Mouse (Mus musculus): ENCODE measurements around the gene Pip4k2a. TPM values are rescaled to one million over a fixed set of nuclear protein-coding genes. Genes with fewer than 3 reads are reported as not detected.

Pip4k2a gene
- polyA plus RNA-seq, 1 experiment from 2014 or later = 12.5 TPM

DNA sequence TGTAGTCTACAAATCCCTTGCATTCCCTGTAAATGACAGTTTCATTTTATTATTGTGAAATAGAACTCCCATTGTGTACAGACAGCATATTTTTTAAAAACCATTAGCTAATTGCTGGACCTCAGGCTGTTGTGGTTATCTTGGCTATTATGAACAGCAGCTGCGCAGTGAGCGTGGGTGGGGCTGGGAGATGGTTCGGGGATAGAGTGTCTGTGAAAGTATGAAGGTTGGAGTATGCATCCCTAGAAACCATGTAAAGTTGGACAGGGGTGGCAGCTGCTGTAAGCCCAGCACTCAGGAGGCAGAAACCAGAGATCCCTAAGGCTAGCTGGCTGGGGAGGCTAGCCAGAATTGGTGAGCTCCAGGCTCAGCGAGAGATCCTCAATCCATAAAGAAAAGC, 158.4 kb downstream of the Pip4k2a start:
- 89% methylated on average over 4 of the region's 4 CpGs for whole genome bisulfite sequencing
- no peak for ATAC-seq (ENCODE audit: low FRiP score, low read depth)
- Histone ChIP-seq H3K9ac (no peak overlapping the region), H3K36me3 (no peaks in the 10 kb centered on the region), H3K27me3 (no peaks in the 10 kb centered on the region), H3K4me3 (no peak overlapping the region), H3K4me2 (no peak overlapping the region), H3K4me1 (replicated peaks) (no peaks in the 10 kb centered on the region), H3K9me3 (no peaks in the 10 kb centered on the region), H3K27ac (replicated peaks) (no peak overlapping the region)

GRCm38 (mm10) chr2:18835266-18835908, 162.5 kb downstream of the Pip4k2a start:
- Histone ChIP-seq H3K9ac (no peak overlapping the region), H3K4me3 (no peak overlapping the region), H3K4me1 (replicated peaks) (no peaks in the 10 kb centered on the region), H3K9me3 (no peaks in the 10 kb centered on the region), H3K27me3 (no peaks in the 10 kb centered on the region), H3K36me3 (no peaks in the 10 kb centered on the region), H3K4me2 (no peak overlapping the region), H3K27ac (replicated peaks) (no peak overlapping the region)
- ATAC-seq (ENCODE audit: low FRiP score, low read depth) = no peak
- 89% methylated on average over 12 of the region's 12 CpGs for WGBS

- H3K36me3 ChIP-seq = no peaks in the 10 kb centered on the region
- H3K4me1 ChIP-seq (replicated peaks) = no peaks in the 10 kb centered on the region
- WGBS = 89% methylated on average over 9 of the region's 9 CpGs
- no peak overlapping the region for H3K4me3 ChIP-seq
- no peak overlapping the region for H3K27ac ChIP-seq (replicated peaks)
- H3K9me3 ChIP-seq = no peaks in the 10 kb centered on the region
- H3K9ac ChIP-seq = no peak overlapping the region
- no peak overlapping the region for H3K4me2 ChIP-seq
- no peaks in the 10 kb centered on the region for H3K27me3 ChIP-seq
- no peak for ATAC-seq (ENCODE audit: low FRiP score, low read depth)
Measured at GRCm38 (mm10) chr2:18833024-18833590, 164.8 kb downstream of the Pip4k2a start.

DNA sequence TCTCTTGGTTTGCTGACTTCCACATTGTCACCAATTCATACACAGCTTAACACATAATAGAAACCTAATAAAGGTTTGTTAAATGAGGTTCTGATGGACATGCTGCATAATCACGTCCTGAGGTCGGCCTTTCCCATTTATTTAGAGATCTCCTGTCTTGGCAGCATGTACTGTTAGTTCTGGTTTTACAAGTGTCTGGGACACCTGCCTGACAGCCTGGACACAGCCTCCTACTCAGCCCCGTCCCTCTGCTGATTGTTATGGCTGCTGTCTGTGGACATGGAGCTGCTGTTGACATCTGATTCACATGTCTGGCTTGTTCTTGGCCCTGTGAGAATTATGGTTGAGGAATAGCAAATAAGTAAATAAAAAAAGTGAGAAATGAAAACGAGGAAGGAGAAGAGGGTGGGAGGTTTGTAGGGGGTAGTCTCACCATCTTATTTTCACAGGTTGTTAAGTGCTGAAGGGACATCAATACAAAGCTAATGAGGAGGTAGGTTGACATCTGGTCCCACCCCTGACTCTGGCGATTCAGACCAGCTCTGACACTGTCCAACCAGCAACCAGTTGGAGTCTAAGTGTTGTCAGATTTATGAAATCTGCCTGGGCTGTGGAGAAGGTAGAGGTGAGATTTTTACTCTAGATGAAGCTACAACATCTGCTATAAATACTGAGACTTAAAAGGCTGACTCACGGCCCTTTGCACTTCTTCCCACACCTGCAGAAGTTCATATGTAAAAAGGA, 166.7 kb downstream of the Pip4k2a start:
- WGBS = 76% methylated on average over 6 of the region's 6 CpGs

DNA sequence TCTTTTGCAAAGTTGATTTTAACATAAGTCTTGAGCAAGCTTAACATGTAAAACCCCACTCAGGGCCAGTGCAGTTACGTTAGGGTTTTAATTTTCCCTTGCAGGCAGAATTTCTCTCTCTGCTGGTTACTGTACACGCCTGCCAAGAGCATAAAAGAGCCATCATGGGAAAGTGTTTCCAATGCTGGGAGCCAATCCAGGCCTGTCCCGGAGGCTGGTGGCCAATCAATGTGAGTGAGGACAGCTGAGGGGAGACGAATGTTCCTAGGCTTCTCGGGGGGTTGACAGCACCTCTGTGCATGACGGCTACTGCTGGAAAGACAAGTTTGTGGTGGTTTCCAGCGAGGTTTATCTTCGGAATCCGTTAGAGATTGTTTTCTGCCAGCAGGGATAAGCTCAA, 175.2 kb downstream of the Pip4k2a start:
- no peaks in the 10 kb centered on the region for H3K36me3 ChIP-seq
- no peaks in the 10 kb centered on the region for H3K27me3 ChIP-seq
- peak; percentile 68; the same call in 1 of the 2 replicates for ATAC-seq (ENCODE audit: low FRiP score, low read depth)
- H3K4me3 ChIP-seq = no peak overlapping the region
- 31% methylated on average over 9 of the region's 9 CpGs for WGBS
- no peaks in the 10 kb centered on the region for H3K9me3 ChIP-seq
- no peak overlapping the region for H3K4me2 ChIP-seq
- H3K4me1 ChIP-seq (replicated peaks) = peaks cover 19% of the 10 kb centered on the region
- H3K9ac ChIP-seq = no peak overlapping the region
- no peak overlapping the region for H3K27ac ChIP-seq (replicated peaks)

More for the DNA sequence above, 166.7 kb downstream of the Pip4k2a start:
- H3K4me1 ChIP-seq (replicated peaks) = no peaks in the 10 kb centered on the region
- no peaks in the 10 kb centered on the region for H3K36me3 ChIP-seq
- no peak overlapping the region for H3K4me2 ChIP-seq
- no peaks in the 10 kb centered on the region for H3K27me3 ChIP-seq
- H3K9ac ChIP-seq = no peak overlapping the region
- H3K9me3 ChIP-seq = no peaks in the 10 kb centered on the region
- H3K27ac ChIP-seq (replicated peaks) = no peak overlapping the region
- no peak for ATAC-seq (ENCODE audit: low FRiP score, low read depth)
- no peak overlapping the region for H3K4me3 ChIP-seq

GRCm38 (mm10) chr2:18821451-18822379, 176.2 kb downstream of the Pip4k2a start:
- Histone ChIP-seq H3K36me3 (no peaks in the 10 kb centered on the region), H3K27me3 (no peaks in the 10 kb centered on the region), H3K4me3 (no peak overlapping the region), H3K27ac (replicated peaks) (peak overlapping the region; percentile 57; the same call in 1 of the 2 replicates), H3K4me2 (peak overlapping the region; percentile 29), H3K9me3 (no peaks in the 10 kb centered on the region), H3K4me1 (replicated peaks) (peaks cover 19% of the 10 kb centered on the region), H3K9ac (no peak overlapping the region)
- WGBS = 42% methylated on average over 18 of the region's 18 CpGs
- ATAC-seq (ENCODE audit: low FRiP score, low read depth) = peak; percentile 57; the same call in 1 of the 2 replicates

DNA sequence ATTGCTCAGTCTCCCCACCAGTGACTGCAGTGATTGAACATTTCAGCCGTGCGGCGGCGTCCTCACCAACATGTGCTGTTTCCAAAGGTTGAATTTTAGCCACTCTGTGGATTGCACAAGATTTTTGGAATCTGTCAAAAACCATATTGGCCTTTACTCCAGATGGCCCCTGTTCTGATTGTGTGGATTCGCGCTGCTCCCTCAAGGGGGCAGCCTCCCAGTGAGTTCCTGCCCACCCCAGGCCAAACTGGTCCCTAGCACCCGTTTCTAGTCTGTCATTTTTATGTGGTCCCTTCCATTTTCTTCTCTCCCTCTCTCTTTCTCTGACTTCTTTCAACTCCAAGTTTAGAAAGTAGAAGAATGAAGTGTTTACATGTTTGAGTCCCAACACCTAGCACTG, 178.4 kb downstream of the Pip4k2a start:
- Histone ChIP-seq H3K9ac (no peak overlapping the region), H3K36me3 (no peaks in the 10 kb centered on the region), H3K9me3 (no peaks in the 10 kb centered on the region), H3K4me3 (no peak overlapping the region), H3K27me3 (no peaks in the 10 kb centered on the region), H3K27ac (replicated peaks) (no peak overlapping the region), H3K4me1 (replicated peaks) (peaks cover 19% of the 10 kb centered on the region), H3K4me2 (no peak overlapping the region)
- WGBS = 73% methylated on average over 7 of the region's 7 CpGs
- ATAC-seq (ENCODE audit: low FRiP score, low read depth) = no peak

DNA sequence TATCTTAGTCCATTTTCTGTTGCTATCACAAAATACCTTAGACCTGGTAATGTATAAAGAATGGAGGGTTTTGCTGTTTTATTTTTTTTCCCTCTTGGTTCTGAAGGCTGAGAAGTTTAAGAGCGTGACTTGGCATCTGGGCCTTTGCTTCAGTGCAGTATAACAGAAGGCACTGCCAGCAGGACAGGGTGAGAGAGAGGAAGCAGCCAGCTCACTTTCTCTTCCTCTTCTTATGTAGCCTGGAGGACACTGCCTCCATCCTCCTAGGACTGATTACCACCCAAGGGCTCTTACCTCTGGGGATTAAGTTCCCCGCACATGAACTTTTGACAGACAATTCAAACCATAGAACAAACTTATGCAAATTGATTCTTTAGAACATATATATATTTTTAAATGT, 181.9 kb downstream of the Pip4k2a start:
- no peak for ATAC-seq (ENCODE audit: low FRiP score, low read depth)
- no peaks in the 10 kb centered on the region for H3K9me3 ChIP-seq
- 85% methylated on average over 2 of the region's 2 CpGs for WGBS
- no peak overlapping the region for H3K4me3 ChIP-seq
- H3K4me2 ChIP-seq = no peak overlapping the region
- no peak overlapping the region for H3K9ac ChIP-seq
- H3K27ac ChIP-seq (replicated peaks) = no peak overlapping the region
- H3K36me3 ChIP-seq = no peaks in the 10 kb centered on the region
- no peaks in the 10 kb centered on the region for H3K27me3 ChIP-seq
- H3K4me1 ChIP-seq (replicated peaks) = no peaks in the 10 kb centered on the region

DNA sequence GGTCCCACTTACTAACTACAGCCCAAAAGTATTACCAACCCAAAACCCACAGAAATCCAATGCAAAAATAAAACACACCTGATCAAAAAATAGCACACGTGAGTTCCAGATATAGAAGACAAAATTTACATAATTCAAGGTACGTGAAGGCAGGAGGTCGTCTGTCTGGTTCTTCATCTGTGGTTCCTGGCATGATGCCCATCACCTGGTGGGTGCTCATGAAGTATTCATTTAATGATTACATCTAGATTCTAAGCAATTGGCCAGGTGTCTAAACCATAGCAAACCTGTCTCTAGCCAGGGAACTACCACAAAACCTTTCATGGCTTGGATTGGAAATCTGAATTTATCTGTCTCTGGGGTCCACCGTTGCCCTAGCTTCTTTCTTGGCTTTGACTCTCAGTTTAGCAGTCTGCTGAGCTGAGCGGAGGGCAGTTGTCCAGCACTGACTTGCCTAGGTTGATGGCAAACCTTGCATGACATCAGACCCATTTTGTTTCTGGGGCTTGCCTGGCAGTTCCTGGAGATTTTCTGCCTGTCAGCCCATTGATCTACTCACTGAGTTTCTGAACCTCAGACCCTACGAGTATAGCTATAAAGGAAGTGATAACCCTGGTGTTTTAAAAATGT, 182.5 kb downstream of the Pip4k2a start:
- H3K4me1 ChIP-seq (replicated peaks) = no peaks in the 10 kb centered on the region
- no peaks in the 10 kb centered on the region for H3K9me3 ChIP-seq
- no peak for ATAC-seq (ENCODE audit: low FRiP score, low read depth)
- no peaks in the 10 kb centered on the region for H3K36me3 ChIP-seq
- 71% methylated on average over 6 of the region's 6 CpGs for WGBS
- no peaks in the 10 kb centered on the region for H3K27me3 ChIP-seq
- no peak overlapping the region for H3K9ac ChIP-seq
- no peak overlapping the region for H3K27ac ChIP-seq (replicated peaks)
- no peak overlapping the region for H3K4me3 ChIP-seq
- H3K4me2 ChIP-seq = no peak overlapping the region

DNA sequence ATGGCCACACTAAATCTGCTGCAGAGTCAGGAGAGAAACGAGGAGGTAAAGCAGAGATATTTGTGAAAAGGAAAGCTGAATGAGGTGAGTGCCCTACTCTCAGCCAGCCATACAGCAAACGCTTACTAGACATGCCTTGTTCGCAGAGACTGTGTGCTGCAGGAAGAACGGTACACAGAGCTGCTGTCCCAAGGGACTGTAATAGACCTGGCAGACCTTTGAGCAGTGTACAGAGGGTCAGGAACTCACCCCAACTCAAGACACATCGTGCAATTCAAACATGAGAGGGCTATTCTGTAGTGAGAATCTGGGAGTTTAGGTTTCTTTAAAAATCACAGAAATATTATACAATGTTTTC, 183.5 kb downstream of the Pip4k2a start:
- no peak overlapping the region for H3K9ac ChIP-seq
- no peaks in the 10 kb centered on the region for H3K4me1 ChIP-seq (replicated peaks)
- no peaks in the 10 kb centered on the region for H3K27me3 ChIP-seq
- 46% methylated on average over 5 of the region's 5 CpGs for WGBS
- H3K9me3 ChIP-seq = no peaks in the 10 kb centered on the region
- H3K4me2 ChIP-seq = no peak overlapping the region
- H3K27ac ChIP-seq (replicated peaks) = no peak overlapping the region
- H3K36me3 ChIP-seq = no peaks in the 10 kb centered on the region
- no peak overlapping the region for H3K4me3 ChIP-seq
- peak; percentile 54; the same call in 1 of the 2 replicates for ATAC-seq (ENCODE audit: low FRiP score, low read depth)

DNA sequence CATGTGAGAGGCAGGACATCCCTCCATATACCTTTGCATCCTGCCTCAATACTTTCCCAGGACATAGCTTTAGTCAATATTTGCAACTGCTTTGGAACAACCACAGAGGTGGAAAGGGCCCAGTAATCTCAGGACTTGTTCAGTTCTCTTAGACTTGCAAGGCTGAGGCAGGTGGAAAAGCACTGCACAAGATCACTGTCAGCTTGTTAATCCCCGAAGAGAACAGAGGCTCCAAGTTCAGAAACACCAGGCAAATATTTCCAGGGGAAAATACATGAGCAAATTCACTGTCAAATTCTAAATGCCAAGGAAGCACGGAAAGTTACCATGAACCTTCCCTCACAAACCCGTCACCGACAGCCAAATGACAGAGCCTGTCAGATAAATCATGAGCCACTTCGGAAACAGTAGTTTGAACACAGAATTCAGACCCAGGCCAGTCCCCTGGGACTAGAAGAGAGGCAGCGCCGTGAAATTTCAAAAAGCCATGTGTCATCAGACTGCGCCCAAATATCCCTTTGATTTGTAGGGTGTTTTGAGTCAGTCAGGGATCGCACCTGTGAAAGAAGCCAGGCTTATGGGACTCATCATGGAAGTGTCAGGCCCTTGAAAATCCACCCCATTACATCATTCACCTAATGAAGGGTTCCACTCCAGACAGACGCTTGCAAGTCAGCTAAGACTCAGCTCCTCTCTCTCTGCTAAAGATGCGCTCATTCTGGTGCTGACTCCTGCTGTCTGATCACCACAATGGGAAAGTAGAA, 184.1 kb downstream of the Pip4k2a start:
- H3K4me3 ChIP-seq = no peak overlapping the region
- H3K9me3 ChIP-seq = no peaks in the 10 kb centered on the region
- no peaks in the 10 kb centered on the region for H3K4me1 ChIP-seq (replicated peaks)
- no peak for ATAC-seq (ENCODE audit: low FRiP score, low read depth)
- H3K27ac ChIP-seq (replicated peaks) = no peak overlapping the region
- H3K36me3 ChIP-seq = no peaks in the 10 kb centered on the region
- no peak overlapping the region for H3K4me2 ChIP-seq
- H3K27me3 ChIP-seq = no peaks in the 10 kb centered on the region
- no peak overlapping the region for H3K9ac ChIP-seq
- WGBS = 64% methylated on average over 11 of the region's 11 CpGs

All from hindbrain, embryonic 15.5 days (tissue).